Mouse (Mus musculus): Measurements from ENCODE around the gene Hepacam2.
A peak's percentile ranks its signal among the peaks of the same experiment; 100 is the strongest.
"Not testable (repeated sequence)": the region's sequence is repeated elsewhere in the genome, so short reads cannot be mapped to it uniquely, and the experiment has no call there.

The Hepacam2 gene

DNA sequence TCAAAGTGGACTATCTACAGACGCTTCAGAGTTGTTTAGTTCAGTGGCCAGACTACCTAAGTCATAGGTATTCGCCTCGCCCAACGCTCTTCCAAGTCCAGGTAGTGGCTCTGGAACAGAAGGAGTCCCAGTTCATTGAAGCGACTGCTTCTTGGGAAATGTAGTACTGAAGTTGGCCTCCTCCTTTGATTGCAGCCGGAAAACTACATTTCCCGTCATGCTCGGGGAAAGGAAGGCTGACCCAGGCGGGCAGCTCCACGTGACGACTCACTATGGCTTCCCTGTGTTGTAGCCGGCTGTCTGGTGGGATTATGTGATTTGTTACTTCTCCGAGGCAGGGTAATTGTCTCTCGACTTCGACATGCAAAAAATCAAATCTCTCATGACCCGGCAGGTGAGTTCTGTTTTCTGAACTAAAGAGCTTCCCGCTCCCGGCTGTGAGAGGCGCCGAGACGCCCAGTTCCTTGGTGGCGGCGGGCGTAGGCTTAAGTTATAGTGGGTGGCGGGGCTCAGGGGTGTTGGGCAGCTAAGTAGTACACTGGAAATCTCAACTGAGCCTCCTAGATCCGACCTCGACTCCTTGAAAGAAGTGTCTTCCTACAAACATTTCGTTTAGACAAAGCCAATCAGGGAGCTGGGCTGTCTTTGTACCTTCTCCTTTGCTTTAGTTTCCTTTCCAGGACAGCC is at the start of gene Hepacam2, which contains the start of gene Vps50:
Gene Hepacam2, minus strand, starts transcription at position 137 of the 687 bp plus-strand sequence.
Gene Vps50, plus strand, starts transcription at position 221 of the 687 bp plus-strand sequence.
- peak; percentile 94 for DNase-seq (ENCODE audit: low spot score)

GRCm38 (mm10) chr6:3544970-3545369 is 46.9 kb upstream of the Hepacam2 start:
- peak; percentile 58 for DNase-seq (ENCODE audit: low spot score)

DNA sequence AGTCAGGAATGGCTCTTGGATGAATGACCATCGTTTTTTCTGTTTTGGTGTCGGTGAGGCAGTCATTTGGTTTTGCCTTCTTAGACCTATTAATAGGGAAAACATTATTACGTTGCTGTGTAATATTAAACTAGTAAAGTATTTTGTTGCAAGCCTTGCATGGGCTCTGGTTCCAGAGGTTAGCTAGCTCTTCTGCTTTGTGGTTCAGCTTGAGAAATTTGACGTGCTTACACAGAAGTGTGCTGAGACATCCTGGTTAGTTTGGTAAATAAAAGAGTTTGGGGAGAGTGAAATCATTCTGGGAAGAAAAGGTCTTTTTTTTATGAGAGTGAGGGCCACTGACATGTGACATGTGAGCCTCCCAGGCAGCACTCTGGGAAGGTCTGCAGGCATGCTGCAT is 45.8 kb upstream of the Hepacam2 start:
- no peak for DNase-seq (ENCODE audit: low spot score)

DNA sequence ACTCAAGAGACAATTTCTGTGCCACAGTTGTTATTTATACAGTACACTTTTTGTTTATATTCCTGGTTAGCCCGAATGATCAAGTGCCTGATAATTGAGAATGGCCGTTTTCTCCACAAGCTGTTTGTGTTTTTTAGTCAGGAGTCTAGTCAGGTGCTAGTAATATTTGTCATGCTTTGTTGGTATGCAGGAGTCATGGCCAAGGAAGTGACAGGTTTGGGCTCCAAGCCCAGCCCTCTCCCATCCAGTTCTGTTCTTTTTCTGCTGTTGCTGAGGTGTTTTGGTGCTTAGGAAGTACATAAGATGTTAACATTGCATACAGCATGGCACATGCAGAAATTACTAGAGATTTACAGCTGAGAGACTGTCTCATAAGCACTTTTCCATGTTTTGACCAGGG is 41.4 kb upstream of the Hepacam2 start:
- no peak for DNase-seq (ENCODE audit: low spot score)

DNA sequence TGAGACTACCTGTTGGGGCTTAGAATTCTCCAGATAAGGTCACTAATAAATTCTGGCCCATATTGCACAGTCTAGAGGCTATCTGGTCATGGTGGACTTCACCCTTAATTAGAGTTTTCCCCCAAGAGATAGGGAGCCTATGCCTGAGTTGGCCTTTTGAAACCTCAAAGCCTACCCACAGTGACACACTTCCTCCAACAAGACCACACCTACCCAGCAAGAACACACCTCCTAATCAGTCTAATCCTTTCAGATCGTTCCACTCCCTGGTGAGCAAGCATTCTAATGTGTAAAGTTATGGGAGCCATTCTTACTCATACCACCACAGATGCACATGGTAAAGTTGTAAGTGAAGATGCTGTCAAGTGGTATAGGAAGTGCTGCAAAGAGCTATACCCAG is 38.0 kb upstream of the Hepacam2 start:
- no peak for DNase-seq (ENCODE audit: low spot score)

DNA sequence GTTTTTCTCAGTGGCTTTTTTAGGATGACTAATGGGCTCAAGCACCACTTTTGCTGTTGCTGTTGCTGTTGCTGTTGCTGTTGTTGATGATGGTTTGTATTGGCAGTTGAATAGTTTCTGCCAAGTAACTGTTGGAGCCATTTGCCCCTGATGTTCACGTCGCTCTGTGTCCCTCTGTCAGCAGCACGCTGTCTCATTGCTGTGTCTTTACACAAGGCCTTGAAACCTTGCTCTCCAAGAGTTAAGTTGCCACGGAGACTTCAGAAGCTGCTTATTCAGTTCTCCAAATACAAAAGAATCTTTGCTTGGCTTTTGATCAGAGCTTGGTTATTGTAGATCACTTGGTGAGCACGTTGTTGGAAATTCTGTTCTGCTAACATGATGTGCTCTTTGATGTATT is 33.3 kb upstream of the Hepacam2 start:
- DNase-seq (ENCODE audit: low spot score) = no peak

GRCm38 (mm10) chr6:3528198-3528597 is 30.1 kb upstream of the Hepacam2 start:
- no peak for DNase-seq (ENCODE audit: low spot score)

GRCm38 (mm10) chr6:3512611-3513010 is 14.5 kb upstream of the Hepacam2 start:
- no peak for DNase-seq (ENCODE audit: low spot score)

DNA sequence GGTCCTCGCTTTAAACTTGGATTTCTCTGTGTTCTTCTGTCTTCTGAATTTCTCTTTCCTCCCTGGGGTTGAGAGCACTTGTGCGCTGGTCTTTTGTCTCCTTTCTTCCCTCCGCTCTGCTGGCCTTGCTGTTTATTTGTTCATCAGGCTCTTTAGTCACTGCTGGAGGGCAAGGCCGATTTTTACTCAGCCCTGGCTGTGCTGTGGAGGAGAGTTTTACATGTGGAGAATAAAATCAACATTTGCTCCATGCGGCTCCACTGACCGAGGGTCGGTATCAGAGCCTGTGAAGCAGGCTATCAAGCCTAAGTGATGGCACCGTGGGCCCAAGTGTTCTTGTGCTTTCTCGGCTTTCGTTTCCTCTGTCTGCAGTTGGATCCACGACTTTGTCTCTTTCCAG is 13.5 kb upstream of the Hepacam2 start:
- no peak for DNase-seq (ENCODE audit: low spot score)

- no peak for DNase-seq (ENCODE audit: low spot score)
Observed at GRCm38 (mm10) chr6:3511116-3511515, 13.0 kb upstream of the Hepacam2 start.

- peak; percentile 79 for DNase-seq (ENCODE audit: low spot score)
Observed at GRCm38 (mm10) chr6:3509782-3510181, 11.7 kb upstream of the Hepacam2 start.

GRCm38 (mm10) chr6:3508151-3508550 is 10.1 kb upstream of the Hepacam2 start:
- DNase-seq (ENCODE audit: low spot score) = not testable (repeated sequence)

GRCm38 (mm10) chr6:3507078-3507477 is 9.0 kb upstream of the Hepacam2 start:
- DNase-seq (ENCODE audit: low spot score) = no peak

DNA sequence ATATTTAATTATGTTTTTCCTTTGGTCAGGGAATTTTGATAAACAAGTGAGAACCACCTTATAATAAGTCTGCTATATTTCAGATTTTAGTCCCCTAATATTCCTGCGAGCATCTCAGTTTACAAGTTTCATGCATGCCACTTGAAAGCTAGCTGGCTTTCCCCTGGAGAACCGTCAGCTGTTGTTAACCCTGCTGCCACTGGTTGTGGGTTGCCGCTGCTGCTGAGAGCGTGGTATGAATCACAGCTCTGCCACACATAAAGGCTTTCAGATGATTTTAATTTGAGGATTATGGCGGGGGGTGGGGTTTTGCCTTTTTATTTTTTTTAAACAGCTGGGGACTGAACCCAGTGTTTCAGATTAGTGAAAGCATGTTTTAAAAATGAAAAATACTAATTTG is 7.2 kb upstream of the Hepacam2 start:
- no peak for DNase-seq (ENCODE audit: low spot score)

DNA sequence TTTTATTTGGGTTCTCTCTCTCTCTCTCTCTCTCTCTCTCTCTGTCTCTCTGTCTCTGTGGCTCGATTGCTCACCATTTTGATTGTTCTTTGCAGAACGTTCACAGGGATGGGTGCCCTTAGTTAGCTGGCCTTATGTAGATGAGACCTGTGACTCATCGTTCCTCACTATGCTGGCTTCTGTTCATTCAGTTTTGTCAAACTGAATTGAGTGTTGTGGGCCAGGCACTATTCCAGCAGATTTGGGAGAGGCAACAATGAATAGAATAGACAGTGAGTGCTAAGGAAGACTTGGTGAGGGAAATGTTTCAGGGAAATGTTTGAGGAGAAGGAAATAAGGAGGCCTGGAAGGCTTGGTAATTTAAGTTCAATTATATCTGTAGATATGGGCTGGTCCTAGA is 2.2 kb upstream of the Hepacam2 start:
- DNase-seq (ENCODE audit: low spot score) = no peak

DNA sequence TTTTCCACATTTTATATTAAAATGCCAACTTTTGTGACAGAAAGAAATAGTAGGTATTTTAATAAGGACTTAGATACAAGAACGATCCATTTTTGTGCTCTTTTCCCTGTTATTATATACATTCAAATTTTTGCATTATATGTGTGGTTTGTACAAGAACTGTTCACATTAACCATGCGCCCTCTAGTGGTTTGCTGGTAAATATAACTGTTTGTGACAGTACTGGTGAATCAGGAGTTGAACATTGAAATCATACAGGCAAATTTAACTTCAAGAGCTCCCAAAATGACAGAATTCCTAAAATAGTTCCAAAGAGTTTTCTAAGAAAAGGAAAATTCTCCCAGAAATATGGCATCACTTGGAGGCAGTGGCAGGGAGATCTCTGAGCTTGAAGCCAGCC is 1.9 kb downstream of the Hepacam2 start:
- peak; percentile 79 for DNase-seq (ENCODE audit: low spot score)

GRCm38 (mm10) chr6:3494285-3494684 is 3.8 kb downstream of the Hepacam2 start:
- DNase-seq (ENCODE audit: low spot score) = no peak

DNA sequence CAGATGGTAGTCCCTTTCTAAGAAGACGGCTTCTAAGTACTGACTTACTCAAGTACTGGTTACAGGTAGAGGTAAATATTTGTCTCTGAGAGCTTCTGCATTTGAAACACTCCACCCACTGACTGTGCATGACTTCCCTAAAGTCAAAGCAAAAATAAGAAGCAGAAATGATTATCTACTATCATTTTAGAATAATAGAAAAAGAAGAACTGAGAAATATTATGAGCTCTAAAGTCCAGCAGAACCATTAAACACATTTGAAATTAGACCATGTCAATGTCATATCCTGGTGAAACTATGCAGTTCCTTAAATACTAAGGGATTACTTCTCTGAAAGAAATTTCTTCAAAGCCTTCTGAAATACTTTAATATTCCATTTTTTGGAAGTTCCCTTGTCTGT is 10.7 kb downstream of the Hepacam2 start:
- DNase-seq (ENCODE audit: low spot score) = no peak

- DNase-seq (ENCODE audit: low spot score) = no peak
Observed at GRCm38 (mm10) chr6:3485133-3485532, 13.0 kb downstream of the Hepacam2 start.

- no peak for DNase-seq (ENCODE audit: low spot score)
Observed at GRCm38 (mm10) chr6:3481705-3482104, 16.4 kb downstream of the Hepacam2 start.

DNA sequence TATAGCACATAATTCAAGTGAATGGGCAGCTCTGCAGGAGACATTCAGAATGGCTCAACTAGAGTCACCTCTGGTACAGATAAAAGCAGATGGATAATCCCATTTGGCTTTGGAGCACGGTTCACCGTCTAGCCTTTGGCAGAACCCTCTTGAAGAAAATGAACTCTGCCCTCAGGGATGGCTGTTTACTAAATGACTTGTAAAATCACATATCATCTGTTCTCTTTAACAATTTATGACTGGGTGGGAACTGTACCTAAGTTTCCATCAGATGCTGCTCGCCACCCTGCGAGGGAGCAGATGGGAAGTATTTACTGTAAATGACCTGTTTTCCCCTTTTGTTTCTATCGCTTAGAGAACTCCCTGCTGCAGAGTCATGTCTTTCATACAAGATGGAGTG is 18.2 kb downstream of the Hepacam2 start:
- peak; percentile 18 for DNase-seq (ENCODE audit: low spot score)

GRCm38 (mm10) chr6:3476299-3476698 is 21.8 kb downstream of the Hepacam2 start:
- DNase-seq (ENCODE audit: low spot score) = no peak

DNA sequence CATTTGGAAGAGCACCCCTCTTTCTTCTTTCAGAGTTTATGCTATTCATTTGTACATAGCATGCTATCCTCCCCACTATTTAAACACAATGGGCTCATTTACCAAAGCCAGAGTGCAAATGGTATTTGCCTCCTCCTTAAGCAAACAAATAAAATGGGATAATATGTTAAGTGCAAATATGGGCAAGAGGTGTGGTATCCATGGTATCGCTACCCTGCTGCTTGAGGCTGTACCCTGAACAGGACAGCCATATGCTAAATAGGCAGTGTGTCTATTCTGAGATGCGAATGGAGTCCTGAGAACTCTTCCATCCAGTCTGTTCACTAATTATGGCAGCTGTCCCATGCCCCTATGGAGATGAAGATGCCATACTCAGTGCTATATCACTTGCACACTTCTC is 27.4 kb downstream of the Hepacam2 start:
- no peak for DNase-seq (ENCODE audit: low spot score)

- no peak for DNase-seq (ENCODE audit: low spot score)
Observed at GRCm38 (mm10) chr6:3468627-3469026, 29.5 kb downstream of the Hepacam2 start.

All from adipocyte (in vitro differentiated cells).